Mouse (Mus musculus) ES-E14 (cell line): Measurements from ENCODE around the gene Pus3.

Experiments used
- CHD2 ChIP-seq: IDR thresholded peaks from 2 replicates; pipeline ENCODE4 v1.6.1; 2014; ENCODE audit warnings: mild to moderate bottlenecking, low read depth, low read length, inconsistent platforms
- HCFC1 ChIP-seq: IDR thresholded peaks from 2 replicates; pipeline ENCODE4 v1.6.1; 2012; ENCODE audit warnings: low read length, inconsistent platforms, borderline replicate concordance; ENCODE audit not compliant: insufficient read depth

DNA sequence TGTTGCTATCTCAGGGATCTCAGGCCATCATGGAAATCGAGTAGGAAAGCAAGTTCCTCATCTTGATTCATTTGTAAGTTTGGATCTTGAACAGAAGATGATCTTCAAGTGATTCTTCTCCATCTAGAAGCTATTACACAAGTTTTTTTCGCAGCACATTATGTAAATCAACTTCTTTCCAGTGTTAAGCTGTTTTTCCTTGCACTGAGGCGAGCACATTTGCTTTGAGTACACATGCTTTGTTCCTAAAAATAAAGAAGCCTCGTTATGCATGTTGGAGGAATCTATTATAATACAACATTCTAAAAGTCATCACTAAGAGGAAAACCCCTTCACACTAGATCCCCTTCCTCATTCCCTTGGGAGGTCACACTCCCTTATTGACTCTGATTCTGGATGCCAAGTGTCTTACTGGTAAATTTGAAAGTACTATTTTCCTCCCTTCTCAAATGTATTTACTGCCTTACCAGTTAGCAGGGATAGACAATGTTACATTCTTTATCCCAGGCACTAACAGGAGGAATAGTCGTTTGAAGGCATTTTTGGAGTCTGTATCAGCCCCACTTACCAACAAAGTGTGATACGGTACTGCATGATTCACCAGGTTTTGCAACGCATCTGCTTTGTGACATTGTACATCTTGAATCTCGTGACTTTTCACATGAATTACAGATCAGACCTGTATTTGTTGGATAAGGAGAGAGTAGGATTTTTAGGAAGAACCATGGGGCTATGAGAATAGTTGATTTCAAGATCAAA is 49.4 kb downstream of the Pus3 start:
- TF ChIP-seq CHD2 (no peak), HCFC1 (no peak)
